12 mouse cellular contexts compared by ENCODE assay signal in genomic region chr8:115524713-115525112, GRCm38 (mm10).
DNase-seq lines count a peak whose midpoint lies in the region.
"Had no signal": no experiment of that assay in that cellular context is flagged by ENCODE, and none has a peak within 500 bp of the region (broad histone marks: within the 10 kb centered on the region; RNA-seq: fewer than 3 reads in every experiment).

No protein-coding gene starts in this region.

- peak; percentile 18 to 50 for DNase-seq in adrenal gland, adult (ENCODE audit: inconsistent age in 2 of 2, low spot score in 1 of 2)
- no peak for DNase-seq in adrenal gland, postnatal 4 days (ENCODE audit: low spot score in 2 of 2)
- peak; percentile 87 for DNase-seq in heart, adult 11 months
- DNase-seq in heart, adult 18-20 months: no peak
- DNase-seq in spleen, postnatal 4 days (ENCODE audit: low spot score in 2 of 2): peak; percentile 15 to 58
- no peak for DNase-seq in spleen, postnatal 14 days (ENCODE audit: low spot score in 2 of 2)
- DNase-seq in yolk sac, embryonic 10.5 days (ENCODE audit: low spot score): no peak
- no peak for DNase-seq in natural killer cell, adult 2 months (ENCODE audit: low spot score in 2 of 2)
- DNase-seq: forebrain, postnatal 0 days; layer of hippocampus, adult 9-11 months; retina, postnatal 1 day; thymus, postnatal 14 days had no signal

Comparison
In these comparisons a context has a peak if more than half of its experiments do, and no peak if none do; other contexts are left out.
1. DNase-seq: peak in adrenal gland, adult (2 of 2), heart, adult 11 months (single experiment) and spleen, postnatal 4 days (2 of 2); none in adrenal gland, postnatal 4 days (0 of 2), heart, adult 18-20 months (0 of 2), spleen, postnatal 14 days (0 of 2), yolk sac, embryonic 10.5 days (single experiment) and natural killer cell, adult 2 months (0 of 2).